Mouse (Mus musculus) midbrain, embryonic 14.5 days (tissue): ENCODE measurements around the gene Hacl1. TPM values are rescaled to one million over a fixed set of nuclear protein-coding genes. Genes with fewer than 3 reads are reported as not detected.

Experiments
- ATAC-seq: fragments of 200-750 bp; cut with Nextera tagmentation; 2 replicates; pipeline ENCODE4 v1.8.0; 2017; ENCODE audit warnings: moderate number of reproducible peaks, moderate library complexity; ENCODE audit not compliant: low FRiP score, low TSS enrichment
- DNase-seq: peaks from one replicate; pipeline ENCODE4 v3.0.0-alpha.2; 2015
- H3K27ac ChIP-seq: fragments of 300-500 bp; sonication (generic); replicated peaks from 2 replicates; pipeline ENCODE4 v1.5.1; 2014; ENCODE audit warnings: mild to moderate bottlenecking, low read depth, low read length, moderate library complexity
- H3K27me3 ChIP-seq: fragments of 300-500 bp; sonication (generic); 2 replicates; pipeline ENCODE4 v1.6.1; 2014; ENCODE audit warnings: low read length, control low read depth, mixed read lengths; ENCODE audit not compliant: control insufficient read depth, insufficient read depth
- H3K36me3 ChIP-seq: fragments of 300-500 bp; sonication (generic); 2 replicates; pipeline ENCODE4 v1.6.1; 2014; ENCODE audit warnings: low read length, control low read depth; ENCODE audit not compliant: control insufficient read depth, insufficient read depth
- H3K4me1 ChIP-seq: fragments of 300-500 bp; sonication (generic); 2 replicates; pipeline ENCODE4 v1.6.1; 2014; ENCODE audit warnings: mild to moderate bottlenecking, antibody characterized with exemption, low read length, control low read depth; ENCODE audit not compliant: control insufficient read depth, insufficient read depth
- H3K4me2 ChIP-seq: fragments of 300-500 bp; sonication (generic); 2 replicates; pipeline ENCODE4 v1.6.1; 2014; ENCODE audit warnings: mild to moderate bottlenecking, low read length, moderate library complexity
- H3K4me3 ChIP-seq: fragments of 300-500 bp; sonication (generic); replicated peaks from 2 replicates; pipeline ENCODE4 v1.5.1; 2014; ENCODE audit warnings: low read depth, low read length
- H3K9ac ChIP-seq: fragments of 300-500 bp; sonication (generic); replicated peaks from 2 replicates; pipeline ENCODE4 v1.6.1; 2014; ENCODE audit warnings: mild to moderate bottlenecking, low read length, moderate library complexity
- H3K9me3 ChIP-seq: fragments of 300-500 bp; sonication (generic); 2 replicates; pipeline ENCODE4 v1.6.1; 2016; ENCODE audit warnings: low read length, control low read depth, mixed read lengths; ENCODE audit not compliant: control insufficient read depth
- WGBS: fragments of 180-500 bp; shearing (Covaris S2); extraction: QIAGEN DNeasy Blood & Tissue Kit; methylation state at CpG from one replicate; pipeline ENCODE4 v1.1.7; 2014; 5-methylcytosine and 5-hydroxymethylcytosine counted together
- polyA plus RNA-seq: library from polyadenylated mRNA; unstranded; fragments of >200 nt; fragmentation: Nextera tagmentation; extraction: Ambion mirVana; gene quantifications from 2 replicates; pipeline ENCODE4 v1.2.1, GENCODE M21; 2014

Gene Hacl1
- polyA plus RNA-seq, 1 experiment from 2014 or later: 8.0 TPM

GRCm38 (mm10) chr14:31576846-31577697 is 64.0 kb downstream of the Hacl1 start:
- ATAC-seq (no peak), DNase-seq (no peak)
- Histone ChIP-seq H3K4me1 (no peaks in the 10 kb centered on the region), H3K27me3 (no peaks in the 10 kb centered on the region), H3K36me3 (no peaks in the 10 kb centered on the region), H3K9ac (no peak overlapping the region), H3K4me2 (no peak overlapping the region), H3K4me3 (no peak overlapping the region), H3K9me3 (no peaks in the 10 kb centered on the region), H3K27ac (no peak overlapping the region)
- 66% methylated on average over 10 of the region's 10 CpGs for WGBS

GRCm38 (mm10) chr14:31575866-31576265 is 65.2 kb downstream of the Hacl1 start:
- DNase-seq (no peak), ATAC-seq (no peak)
- Histone ChIP-seq H3K36me3 (no peaks in the 10 kb centered on the region), H3K27me3 (no peaks in the 10 kb centered on the region), H3K9ac (no peak overlapping the region), H3K9me3 (no peaks in the 10 kb centered on the region), H3K27ac (no peak overlapping the region), H3K4me2 (no peak overlapping the region), H3K4me1 (no peaks in the 10 kb centered on the region), H3K4me3 (no peak overlapping the region)
- WGBS: 89% methylated on average over 9 of the region's 9 CpGs

- no peaks in the 10 kb centered on the region for H3K36me3 ChIP-seq
- H3K27ac ChIP-seq: no peak overlapping the region
- no peak overlapping the region for H3K4me2 ChIP-seq
- no peaks in the 10 kb centered on the region for H3K27me3 ChIP-seq
- ATAC-seq: no peak
- H3K9me3 ChIP-seq: no peaks in the 10 kb centered on the region
- H3K4me1 ChIP-seq: no peaks in the 10 kb centered on the region
- no peak for DNase-seq
- no peak overlapping the region for H3K4me3 ChIP-seq
- 92% methylated on average over 18 of the region's 18 CpGs for WGBS
- H3K9ac ChIP-seq: no peak overlapping the region
These were observed 66.0 kb downstream of the Hacl1 start for GRCm38 (mm10) chr14:31574903-31575665.

- WGBS: 87% methylated on average over 9 of the region's 9 CpGs
- no peaks in the 10 kb centered on the region for H3K36me3 ChIP-seq
- ATAC-seq (no peak), DNase-seq (no peak)
- H3K4me2 ChIP-seq: no peak overlapping the region
- H3K9me3 ChIP-seq: no peaks in the 10 kb centered on the region
- H3K4me1 ChIP-seq: no peaks in the 10 kb centered on the region
- no peak overlapping the region for H3K9ac ChIP-seq
- no peaks in the 10 kb centered on the region for H3K27me3 ChIP-seq
- no peak overlapping the region for H3K4me3 ChIP-seq
- no peak overlapping the region for H3K27ac ChIP-seq
These were observed 68.4 kb downstream of the Hacl1 start for GRCm38 (mm10) chr14:31572561-31573175.

GRCm38 (mm10) chr14:31571419-31571818 is 69.7 kb downstream of the Hacl1 start:
- Histone ChIP-seq H3K9ac (no peak overlapping the region), H3K4me1 (no peaks in the 10 kb centered on the region), H3K36me3 (no peaks in the 10 kb centered on the region), H3K27ac (no peak overlapping the region), H3K27me3 (no peaks in the 10 kb centered on the region), H3K9me3 (no peaks in the 10 kb centered on the region), H3K4me3 (no peak overlapping the region), H3K4me2 (no peak overlapping the region)
- 84% methylated on average over 5 of the region's 5 CpGs for WGBS
- DNase-seq (no peak), ATAC-seq (no peak)

GRCm38 (mm10) chr14:31570131-31570951 is 70.7 kb downstream of the Hacl1 start:
- 85% methylated on average over 6 of the region's 6 CpGs for WGBS
- ATAC-seq: no peak
- no peak overlapping the region for H3K4me3 ChIP-seq
- no peak overlapping the region for H3K27ac ChIP-seq
- H3K9me3 ChIP-seq: no peaks in the 10 kb centered on the region
- H3K4me1 ChIP-seq: no peaks in the 10 kb centered on the region
- no peak overlapping the region for H3K4me2 ChIP-seq
- no peak overlapping the region for H3K9ac ChIP-seq
- DNase-seq: no peak
- no peaks in the 10 kb centered on the region for H3K36me3 ChIP-seq
- H3K27me3 ChIP-seq: no peaks in the 10 kb centered on the region

- peak; percentile 55 for DNase-seq
- no peak overlapping the region for H3K4me2 ChIP-seq
- H3K36me3 ChIP-seq: no peaks in the 10 kb centered on the region
- no peak overlapping the region for H3K9ac ChIP-seq
- H3K4me1 ChIP-seq: no peaks in the 10 kb centered on the region
- H3K27ac ChIP-seq: no peak overlapping the region
- no peaks in the 10 kb centered on the region for H3K9me3 ChIP-seq
- ATAC-seq: no peak
- WGBS: 66% methylated on average over 7 of the region's 7 CpGs
- no peaks in the 10 kb centered on the region for H3K27me3 ChIP-seq
- H3K4me3 ChIP-seq: no peak overlapping the region
These were observed 71.9 kb downstream of the Hacl1 start for GRCm38 (mm10) chr14:31569151-31569631.
